Comparison of ENCODE assay signal across 10 mouse cellular contexts in genomic region chr11:79610454-79610853, GRCm38 (mm10). TPM values are rescaled to one million over a fixed set of nuclear protein-coding genes. Genes with fewer than 3 reads are reported as not detected.
DNase-seq lines count a peak whose midpoint lies in the region; ATAC-seq and TF ChIP-seq lines count a peak whose summit lies in the region.
"Had no signal": no experiment of that assay in that cellular context is flagged by ENCODE, and none has a peak within 500 bp of the region (broad histone marks: within the 10 kb centered on the region; RNA-seq: fewer than 3 reads in every experiment).

No protein-coding gene starts in this region.

- intact Hi-C loops in left cerebral cortex, adult 2 months (cut with DNase I) = no loop called here

- no peak for ATAC-seq in cerebellum, adult (ENCODE audit: insufficient number of reproducible peaks, low FRiP score, low TSS enrichment)
- ATAC-seq in limb, embryonic 13.5 days (ENCODE audit: low FRiP score, low read depth) = no peak
- ATAC-seq in stomach, embryonic 15.5 days (ENCODE audit: insufficient read depth, low FRiP score, low read depth) = no peak

- no peaks in the 10 kb centered on the region for H3K36me3 ChIP-seq in limb, embryonic 13.5 days
- no peaks in the 10 kb centered on the region for H3K36me3 ChIP-seq in stomach, embryonic 15.5 days
- H3K36me3 ChIP-seq: limb, embryonic 15.5 days had no signal

- 43% methylated on average over 2 of the region's 2 CpGs for WGBS in limb, embryonic 13.5 days
- WGBS in stomach, embryonic 15.5 days = 62% methylated on average over 2 of the region's 2 CpGs

- DNase-seq in cerebellum, adult 9-11 months = peak; percentile 52
- no peak for DNase-seq in left cerebral cortex, adult 2 months (ENCODE audit: extremely low spot score in 1 of 2, low spot score in 2 of 2)
- DNase-seq in left cerebral cortex, adult 8-10 months (ENCODE audit: low spot score in 2 of 2) = no peak
- DNase-seq in thymus, postnatal 25 days = no peak
- no peak for DNase-seq in embryo, embryonic 9.5 days (ENCODE audit: extremely low spot score)
- DNase-seq: heart, postnatal 4 days had no signal

- peak overlapping the region; percentile 67 for H3K27ac ChIP-seq in left cerebral cortex, adult 2 months
- no peak overlapping the region for H3K27ac ChIP-seq in limb, embryonic 13.5 days
- H3K27ac ChIP-seq in stomach, embryonic 15.5 days = peak overlapping the region; percentile 40; the same call in 1 of the 2 replicates
- H3K27ac ChIP-seq: limb, embryonic 15.5 days had no signal

- H3K4me1 ChIP-seq in limb, embryonic 13.5 days = peaks cover 25% of the 10 kb centered on the region
- H3K4me1 ChIP-seq in stomach, embryonic 15.5 days = peaks cover 16% of the 10 kb centered on the region

- 0 out of 2 replicates have a peak overlapping the region, but pooled peaks have one; percentile 5 for H3K4me2 ChIP-seq in limb, embryonic 13.5 days (replicated peaks)
- H3K4me2 ChIP-seq in stomach, embryonic 15.5 days = no peak overlapping the region
- H3K4me2 ChIP-seq: limb, embryonic 15.5 days had no signal

- no peaks in the 10 kb centered on the region for H3K27me3 ChIP-seq in limb, embryonic 13.5 days
- H3K27me3 ChIP-seq in stomach, embryonic 15.5 days (replicated peaks) = no peaks in the 10 kb centered on the region
- H3K27me3 ChIP-seq: limb, embryonic 15.5 days had no signal

- no peaks in the 10 kb centered on the region for H3K9me3 ChIP-seq in limb, embryonic 13.5 days
- H3K9me3 ChIP-seq in stomach, embryonic 15.5 days = no peaks in the 10 kb centered on the region
- H3K9me3 ChIP-seq: limb, embryonic 15.5 days had no signal

- H3K9ac ChIP-seq in limb, embryonic 13.5 days = no peak overlapping the region
- H3K9ac ChIP-seq in stomach, embryonic 15.5 days = no peak overlapping the region
- H3K9ac ChIP-seq: limb, embryonic 15.5 days had no signal

- no peak for TF ChIP-seq CTCF in left cerebral cortex, adult 2 months (IDR thresholded peaks at IDR 0.05)

- H3K4me3 ChIP-seq in left cerebral cortex, adult 2 months = no peak overlapping the region
- no peak overlapping the region for H3K4me3 ChIP-seq in limb, embryonic 13.5 days
- H3K4me3 ChIP-seq in stomach, embryonic 15.5 days (replicated peaks) = no peak overlapping the region
- H3K4me3 ChIP-seq: limb, embryonic 15.5 days had no signal

RNA-seq across cellular contexts. Expression of gene Rab11fip4, which starts 19.4 kb away (rescaled TPM):
- total RNA-seq in left cerebral cortex, adult 2 months (2021) = 100 to 1,000 TPM; 246 to 249 TPM
- 100 to 1,000 TPM; 238 to 263 (median 241) TPM for total RNA-seq in left cerebral cortex, adult 8-10 months (2022)
- polyA plus RNA-seq in limb, embryonic 13.5 days (2015; fragmentation: Nextera tagmentation; extraction: Ambion mirVana) = 10.7 and 12.4 TPM in 2 replicates
- polyA plus RNA-seq in stomach, embryonic 15.5 days (2015; fragmentation: Nextera tagmentation; extraction: Ambion mirVana) = 2.1 and 2.6 TPM in 2 replicates
